Mouse (Mus musculus) brain, adult 2 months (tissue): Measurements from ENCODE around the gene Bcl11a.
"Not testable (repeated sequence)": the region's sequence is repeated elsewhere in the genome, so short reads cannot be mapped to it uniquely, and the experiment has no call there.

ENCODE experiments used
- DNase-seq: peaks from one replicate; pipeline ENCODE4 v3.0.0; 2011; ENCODE audit warnings: low read depth, low spot score

Bcl11a gene

GRCm38 (mm10) chr11:24098662-24099061 lies 20.8 kb downstream of the Bcl11a start:
- DNase-seq: no peak

GRCm38 (mm10) chr11:24099215-24099614 lies 21.4 kb downstream of the Bcl11a start:
- DNase-seq: no peak

GRCm38 (mm10) chr11:24099886-24100293 lies 22.0 kb downstream of the Bcl11a start:
- no peak for DNase-seq

- no peak for DNase-seq
These were observed 22.7 kb downstream of the Bcl11a start for GRCm38 (mm10) chr11:24100449-24101070.

- DNase-seq: no peak
These were observed 23.8 kb downstream of the Bcl11a start for GRCm38 (mm10) chr11:24101625-24102024.

GRCm38 (mm10) chr11:24102372-24102771 lies 24.5 kb downstream of the Bcl11a start:
- DNase-seq: no peak

GRCm38 (mm10) chr11:24103128-24103742 lies 25.4 kb downstream of the Bcl11a start:
- no peak for DNase-seq

GRCm38 (mm10) chr11:24107414-24107813 lies 29.6 kb downstream of the Bcl11a start:
- peak; percentile 74 for DNase-seq

- no peak for DNase-seq
These were observed 31.1 kb downstream of the Bcl11a start for GRCm38 (mm10) chr11:24108974-24109373.

- no peak for DNase-seq
These were observed 31.5 kb downstream of the Bcl11a start for GRCm38 (mm10) chr11:24109388-24109787.

GRCm38 (mm10) chr11:24110113-24110512 lies 32.3 kb downstream of the Bcl11a start:
- no peak for DNase-seq

GRCm38 (mm10) chr11:24111720-24112119 lies 33.9 kb downstream of the Bcl11a start:
- DNase-seq: no peak

- no peak for DNase-seq
These were observed 37.3 kb downstream of the Bcl11a start for GRCm38 (mm10) chr11:24115017-24115752.

- DNase-seq: no peak
These were observed 38.2 kb downstream of the Bcl11a start for GRCm38 (mm10) chr11:24116041-24116440.

- no peak for DNase-seq
These were observed 38.9 kb downstream of the Bcl11a start for GRCm38 (mm10) chr11:24116582-24117318.

- no peak for DNase-seq
These were observed 43.3 kb downstream of the Bcl11a start for GRCm38 (mm10) chr11:24121136-24121535.

- no peak for DNase-seq
These were observed 45.0 kb downstream of the Bcl11a start for GRCm38 (mm10) chr11:24122899-24123298.

- no peak for DNase-seq
These were observed 46.1 kb downstream of the Bcl11a start for GRCm38 (mm10) chr11:24123991-24124390.

GRCm38 (mm10) chr11:24125098-24125497 lies 47.2 kb downstream of the Bcl11a start:
- peak; percentile 80 for DNase-seq

- no peak for DNase-seq
These were observed 50.1 kb downstream of the Bcl11a start for GRCm38 (mm10) chr11:24128001-24128400.

GRCm38 (mm10) chr11:24128880-24129279 lies 51.0 kb downstream of the Bcl11a start:
- not testable (repeated sequence) for DNase-seq
